Mouse (Mus musculus) testis, postnatal 10 days (tissue): ENCODE results near the gene Asic4.

ENCODE experiments used
- DNase-seq: peaks from one replicate; pipeline ENCODE4 v3.0.0; 2021; ENCODE audit warnings: low spot score

Gene Asic4

GRCm38 (mm10) chr1:75443247-75444024 lies 6.8 kb upstream of the Asic4 start:
- no peak for DNase-seq

GRCm38 (mm10) chr1:75444208-75444607 lies 6.0 kb upstream of the Asic4 start:
- DNase-seq = no peak

- no peak for DNase-seq
Measured at GRCm38 (mm10) chr1:75445141-75445701, 5.0 kb upstream of the Asic4 start.

GRCm38 (mm10) chr1:75445751-75446611 lies 4.3 kb upstream of the Asic4 start:
- peak; percentile 89 for DNase-seq

GRCm38 (mm10) chr1:75446656-75447055 lies 3.6 kb upstream of the Asic4 start:
- no peak for DNase-seq

GRCm38 (mm10) chr1:75447265-75448051 lies 2.8 kb upstream of the Asic4 start:
- no peak for DNase-seq

GRCm38 (mm10) chr1:75448052-75448431 lies 2.2 kb upstream of the Asic4 start:
- DNase-seq = no peak

- no peak for DNase-seq
Measured at GRCm38 (mm10) chr1:75448937-75449336, 1.3 kb upstream of the Asic4 start.

- no peak for DNase-seq
Measured at GRCm38 (mm10) chr1:75449377-75450135, 680 bp upstream of the Asic4 start.

GRCm38 (mm10) chr1:75451900-75452299 lies 1.7 kb downstream of the Asic4 start:
- DNase-seq = no peak

GRCm38 (mm10) chr1:75455433-75455832 lies 5.2 kb downstream of the Asic4 start:
- no peak for DNase-seq

GRCm38 (mm10) chr1:75455948-75456347 lies 5.7 kb downstream of the Asic4 start:
- no peak for DNase-seq

GRCm38 (mm10) chr1:75456746-75457564 lies 6.7 kb downstream of the Asic4 start:
- DNase-seq = peak; percentile 67

- no peak for DNase-seq
Measured at GRCm38 (mm10) chr1:75457710-75458024, 7.4 kb downstream of the Asic4 start.

- DNase-seq = peak; percentile 64
Measured at GRCm38 (mm10) chr1:75458025-75458788, 8.0 kb downstream of the Asic4 start.

- peak; percentile 60 for DNase-seq
Measured at GRCm38 (mm10) chr1:75458789-75459684, 8.8 kb downstream of the Asic4 start.

GRCm38 (mm10) chr1:75460297-75460696 lies 10.1 kb downstream of the Asic4 start:
- DNase-seq = no peak

GRCm38 (mm10) chr1:75462636-75463035 lies 12.4 kb downstream of the Asic4 start:
- DNase-seq = no peak
